Mouse (Mus musculus): Measurements from ENCODE around the gene Zfp358. TPM values are rescaled to one million over a fixed set of nuclear protein-coding genes. Genes with fewer than 3 reads are reported as not detected.

Gene Zfp358
- polyA plus RNA-seq, 1 experiment from 2014 or later = 5.4 TPM

DNA sequence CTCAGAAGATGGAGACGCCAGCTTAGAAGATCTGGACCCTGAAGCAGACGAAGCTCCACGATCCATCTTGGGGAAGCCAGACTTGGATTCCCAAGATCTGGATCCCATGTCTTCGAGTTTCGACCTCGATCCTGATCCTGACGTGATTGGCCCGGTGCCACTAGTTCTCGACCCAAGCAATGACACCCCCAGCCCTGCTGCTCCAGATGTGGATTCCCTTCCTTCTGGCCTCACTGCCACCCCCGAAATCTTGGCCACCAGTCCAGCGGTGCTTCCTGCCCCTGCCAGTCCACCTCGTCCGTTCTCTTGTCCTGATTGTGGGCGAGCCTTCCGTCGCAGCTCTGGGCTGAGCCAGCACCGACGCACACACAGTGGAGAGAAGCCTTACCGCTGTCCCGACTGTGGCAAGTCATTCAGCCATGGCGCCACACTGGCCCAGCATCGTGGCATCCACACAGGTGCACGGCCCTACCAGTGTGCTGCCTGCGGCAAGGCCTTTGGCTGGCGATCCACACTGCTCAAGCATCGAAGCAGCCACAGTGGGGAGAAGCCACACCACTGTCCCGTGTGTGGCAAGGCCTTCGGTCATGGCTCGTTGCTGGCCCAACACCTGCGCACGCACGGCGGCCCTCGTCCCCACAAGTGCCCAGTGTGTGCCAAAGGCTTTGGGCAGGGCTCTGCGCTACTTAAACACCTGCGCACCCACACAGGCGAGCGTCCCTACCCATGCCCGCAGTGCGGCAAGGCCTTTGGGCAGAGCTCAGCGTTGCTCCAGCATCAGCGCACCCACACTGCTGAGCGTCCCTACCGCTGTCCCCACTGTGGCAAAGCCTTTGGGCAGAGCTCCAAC lies 2.9 kb downstream of the Zfp358 start:
- ATAC-seq (ENCODE audit: low read depth) = no peak
- H3K4me1 ChIP-seq (ENCODE audit: control insufficient read depth, low read depth, low read length) = peaks cover 16% of the 10 kb centered on the region
- no peak overlapping the region for H3K4me2 ChIP-seq (ENCODE audit: low read depth, low read length)
- no peaks in the 10 kb centered on the region for H3K9me3 ChIP-seq (replicated peaks; ENCODE audit: control insufficient read depth, low read length)
- no peak overlapping the region for H3K4me3 ChIP-seq (ENCODE audit: low read depth, low read length)
- H3K27ac ChIP-seq (ENCODE audit: low read length) = no peak overlapping the region
- no peak overlapping the region for H3K9ac ChIP-seq (ENCODE audit: low read depth, low read length)
- no peaks in the 10 kb centered on the region; the same call in none of the 2 replicates for H3K27me3 ChIP-seq (ENCODE audit: control insufficient read depth, insufficient read depth, low read depth, low read length)
- WGBS (ENCODE audit: insufficient replicate concordance) = 85% methylated on average over 44 of the region's 44 CpGs
- H3K36me3 ChIP-seq (ENCODE audit: control insufficient read depth, insufficient read depth) = peaks cover 8% of the 10 kb centered on the region

DNA sequence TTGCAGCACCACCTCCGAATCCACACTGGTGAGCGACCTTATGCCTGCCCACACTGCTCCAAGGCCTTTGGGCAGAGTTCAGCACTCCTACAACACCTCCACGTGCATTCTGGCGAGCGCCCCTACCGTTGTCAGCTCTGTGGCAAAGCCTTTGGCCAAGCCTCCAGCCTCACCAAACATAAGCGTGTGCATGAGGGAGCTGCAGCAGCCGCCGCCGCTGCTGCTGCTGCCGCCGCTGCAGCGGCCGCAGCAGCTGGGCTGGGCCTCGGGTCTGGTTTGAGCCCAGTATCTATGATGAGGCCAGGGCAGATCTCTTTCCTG lies 3.5 kb downstream of the Zfp358 start:
- 84% methylated on average over 15 of the region's 15 CpGs for WGBS (ENCODE audit: insufficient replicate concordance)
- Histone ChIP-seq H3K36me3 (ENCODE audit: control insufficient read depth, insufficient read depth) (peaks cover 8% of the 10 kb centered on the region), H3K4me2 (ENCODE audit: low read depth, low read length) (no peak overlapping the region), H3K9ac (ENCODE audit: low read depth, low read length) (no peak overlapping the region), H3K4me1 (ENCODE audit: control insufficient read depth, low read depth, low read length) (peaks cover 22% of the 10 kb centered on the region), H3K9me3 (replicated peaks; ENCODE audit: control insufficient read depth, low read length) (no peaks in the 10 kb centered on the region), H3K27ac (ENCODE audit: low read length) (no peak overlapping the region), H3K4me3 (ENCODE audit: low read depth, low read length) (no peak overlapping the region), H3K27me3 (ENCODE audit: control insufficient read depth, insufficient read depth, low read depth, low read length) (no peaks in the 10 kb centered on the region; the same call in none of the 2 replicates)
- no peak for ATAC-seq (ENCODE audit: low read depth)

DNA sequence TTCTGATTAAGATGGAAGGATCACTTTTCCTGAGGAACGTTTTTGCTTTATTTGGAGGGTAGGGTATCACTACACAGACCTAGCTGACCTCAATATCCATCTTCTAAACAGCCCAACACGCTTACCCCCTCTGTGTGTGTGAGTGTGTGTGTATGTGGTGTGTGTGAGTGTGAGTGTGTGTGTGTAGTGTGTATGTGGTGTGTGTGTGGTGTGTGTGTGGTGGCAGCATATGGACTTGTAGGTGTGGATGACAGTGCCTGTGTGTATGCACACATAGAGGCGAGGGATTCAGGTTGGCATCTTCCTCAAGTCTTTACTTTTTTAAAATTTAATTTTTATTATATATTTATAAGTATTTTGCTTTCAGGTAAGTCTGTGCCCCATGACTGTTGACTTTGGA lies 5.6 kb downstream of the Zfp358 start:
- Histone ChIP-seq H3K27ac (ENCODE audit: low read length) (no peak overlapping the region), H3K36me3 (ENCODE audit: control insufficient read depth, insufficient read depth) (peaks cover 8% of the 10 kb centered on the region), H3K9ac (ENCODE audit: low read depth, low read length) (no peak overlapping the region), H3K4me2 (ENCODE audit: low read depth, low read length) (no peak overlapping the region), H3K4me1 (ENCODE audit: control insufficient read depth, low read depth, low read length) (peaks cover 29% of the 10 kb centered on the region), H3K4me3 (ENCODE audit: low read depth, low read length) (no peak overlapping the region), H3K9me3 (replicated peaks; ENCODE audit: control insufficient read depth, low read length) (no peaks in the 10 kb centered on the region), H3K27me3 (ENCODE audit: control insufficient read depth, insufficient read depth, low read depth, low read length) (no peaks in the 10 kb centered on the region)
- WGBS (ENCODE audit: insufficient replicate concordance) = 77% methylated on average over 3 of the region's 3 CpGs
- ATAC-seq (ENCODE audit: low read depth) = no peak

DNA sequence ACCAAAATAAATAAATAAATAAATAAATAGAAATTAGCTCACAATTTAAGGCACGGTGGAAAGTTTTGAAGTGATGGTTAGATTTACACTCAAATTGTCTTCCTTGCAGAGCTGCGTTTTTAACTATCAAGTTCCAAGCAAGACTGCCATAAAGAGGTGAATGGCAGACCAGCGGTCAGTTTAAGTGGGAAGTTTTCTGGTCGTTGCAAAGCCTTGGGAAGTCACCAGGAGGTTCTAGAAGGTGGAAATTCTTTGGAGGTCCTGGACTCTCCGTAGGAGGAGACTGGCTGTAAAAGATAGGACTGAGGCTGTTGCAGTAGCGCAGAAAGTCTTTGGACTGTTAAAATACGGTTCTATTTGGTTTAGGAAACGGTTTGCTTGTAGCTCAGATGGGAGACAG lies 6.8 kb downstream of the Zfp358 start:
- ATAC-seq (ENCODE audit: low read depth) = no peak; the same call in 1 of the 2 replicates
- peak overlapping the region; percentile 91 for H3K27ac ChIP-seq (ENCODE audit: low read length)
- peak overlapping the region; percentile 89 for H3K9ac ChIP-seq (ENCODE audit: low read depth, low read length)
- peaks cover 20% of the 10 kb centered on the region for H3K4me1 ChIP-seq (ENCODE audit: control insufficient read depth, low read depth, low read length)
- peak overlapping the region; percentile 96 for H3K4me2 ChIP-seq (ENCODE audit: low read depth, low read length)
- peaks cover 8% of the 10 kb centered on the region for H3K36me3 ChIP-seq (ENCODE audit: control insufficient read depth, insufficient read depth)
- H3K9me3 ChIP-seq (replicated peaks; ENCODE audit: control insufficient read depth, low read length) = no peaks in the 10 kb centered on the region
- H3K27me3 ChIP-seq (ENCODE audit: control insufficient read depth, insufficient read depth, low read depth, low read length) = no peaks in the 10 kb centered on the region
- 5% methylated on average over 8 of the region's 8 CpGs for WGBS (ENCODE audit: insufficient replicate concordance)
- peak overlapping the region; percentile 81 for H3K4me3 ChIP-seq (ENCODE audit: low read depth, low read length)

DNA sequence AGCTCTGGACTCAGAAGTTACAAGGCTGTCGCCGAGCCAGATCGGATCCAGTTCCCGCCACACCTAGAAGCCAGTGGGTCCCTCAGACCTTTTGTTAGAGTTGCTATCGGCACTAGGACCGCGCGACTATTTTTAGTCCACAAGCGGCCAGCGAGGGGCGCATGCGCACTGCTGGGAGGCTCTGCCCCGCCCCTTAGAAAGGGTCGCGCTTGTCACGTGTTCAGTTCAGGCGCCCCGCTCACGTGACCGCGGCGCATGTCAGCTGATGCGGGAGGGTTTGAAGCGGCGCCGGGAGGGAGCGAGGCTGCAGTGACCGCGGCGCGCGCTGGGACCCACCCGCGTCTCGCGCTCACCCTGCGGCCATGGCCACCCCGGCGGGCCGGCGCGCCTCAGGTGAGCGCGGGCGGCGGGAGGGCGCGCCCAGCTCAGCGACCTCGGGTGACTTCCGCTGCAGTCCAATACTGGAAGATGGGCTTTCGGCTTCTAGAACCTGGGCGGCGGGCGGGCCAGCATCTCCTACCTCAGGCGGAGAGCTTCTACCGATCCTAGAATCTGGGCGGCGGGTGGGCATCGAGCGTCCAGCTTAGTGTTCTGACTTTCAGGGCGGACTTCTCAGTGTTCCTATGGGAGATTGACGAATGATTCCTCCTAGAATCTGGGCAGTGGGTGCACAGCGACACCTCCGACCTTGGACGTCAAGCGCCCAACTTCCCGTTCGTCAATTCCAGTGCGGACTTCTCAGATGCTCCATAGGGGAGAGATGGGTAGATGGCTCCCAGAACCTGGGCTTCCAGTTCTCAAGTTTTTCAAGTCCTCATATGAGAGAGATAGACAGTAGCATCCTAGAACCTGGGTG lies 7.5 kb downstream of the Zfp358 start, which contains the start of gene Mcoln1:
Mcoln1 (plus strand) TSS at position 223 of the 856 bp plus-strand sequence.
- Histone ChIP-seq H3K27me3 (ENCODE audit: control insufficient read depth, insufficient read depth, low read depth, low read length) (no peaks in the 10 kb centered on the region), H3K27ac (ENCODE audit: low read length) (peak within 1 kb of the TSS; percentile 91), H3K9me3 (replicated peaks; ENCODE audit: control insufficient read depth, low read length) (no peaks in the 10 kb centered on the region), H3K9ac (ENCODE audit: low read depth, low read length) (peak within 1 kb of the TSS; percentile 89), H3K4me1 (ENCODE audit: control insufficient read depth, low read depth, low read length) (peaks cover 20% of the 10 kb centered on the region), H3K4me3 (ENCODE audit: low read depth, low read length) (peak within 1 kb of the TSS; percentile 81), H3K4me2 (ENCODE audit: low read depth, low read length) (peak within 1 kb of the TSS; percentile 96), H3K36me3 (ENCODE audit: control insufficient read depth, insufficient read depth) (peaks cover 8% of the 10 kb centered on the region)
- under 1% methylated on average over 70 of the region's 70 CpGs for WGBS (ENCODE audit: insufficient replicate concordance)
- peak; percentile 94 for ATAC-seq (ENCODE audit: low read depth)

DNA sequence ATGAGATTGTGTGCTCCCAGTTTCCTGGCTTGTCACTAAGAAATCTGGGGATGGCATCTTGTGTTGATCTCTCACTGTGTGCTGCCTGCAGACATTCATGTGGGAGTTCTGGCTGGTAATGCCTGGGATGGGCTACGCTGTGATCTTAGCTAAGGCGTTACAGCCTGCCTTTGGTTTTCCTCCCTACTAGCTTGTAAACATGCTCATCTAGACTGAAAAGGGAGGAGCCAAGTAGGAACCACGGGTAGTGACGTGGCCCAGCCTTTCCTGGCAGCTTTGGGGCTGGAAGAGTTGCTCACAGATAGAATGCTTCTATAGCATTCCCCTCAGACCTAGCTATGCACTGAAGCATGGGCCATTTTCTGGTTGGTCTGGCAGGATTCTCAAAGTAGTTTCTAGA lies 9.3 kb downstream of the Zfp358 start:
- no peak overlapping the region for H3K4me2 ChIP-seq (ENCODE audit: low read depth, low read length)
- H3K36me3 ChIP-seq (ENCODE audit: control insufficient read depth, insufficient read depth) = no peaks in the 10 kb centered on the region; the same call in 1 of the 2 replicates
- H3K9ac ChIP-seq (ENCODE audit: low read depth, low read length) = no peak overlapping the region
- 47% methylated on average over 4 of the region's 4 CpGs for WGBS (ENCODE audit: insufficient replicate concordance)
- peaks cover 20% of the 10 kb centered on the region for H3K4me1 ChIP-seq (ENCODE audit: control insufficient read depth, low read depth, low read length)
- no peak for ATAC-seq (ENCODE audit: low read depth)
- H3K4me3 ChIP-seq (ENCODE audit: low read depth, low read length) = no peak overlapping the region
- no peaks in the 10 kb centered on the region for H3K9me3 ChIP-seq (replicated peaks; ENCODE audit: control insufficient read depth, low read length)
- H3K27ac ChIP-seq (ENCODE audit: low read length) = peak overlapping the region; percentile 11; the same call in 1 of the 2 replicates
- H3K27me3 ChIP-seq (ENCODE audit: control insufficient read depth, insufficient read depth, low read depth, low read length) = no peaks in the 10 kb centered on the region

DNA sequence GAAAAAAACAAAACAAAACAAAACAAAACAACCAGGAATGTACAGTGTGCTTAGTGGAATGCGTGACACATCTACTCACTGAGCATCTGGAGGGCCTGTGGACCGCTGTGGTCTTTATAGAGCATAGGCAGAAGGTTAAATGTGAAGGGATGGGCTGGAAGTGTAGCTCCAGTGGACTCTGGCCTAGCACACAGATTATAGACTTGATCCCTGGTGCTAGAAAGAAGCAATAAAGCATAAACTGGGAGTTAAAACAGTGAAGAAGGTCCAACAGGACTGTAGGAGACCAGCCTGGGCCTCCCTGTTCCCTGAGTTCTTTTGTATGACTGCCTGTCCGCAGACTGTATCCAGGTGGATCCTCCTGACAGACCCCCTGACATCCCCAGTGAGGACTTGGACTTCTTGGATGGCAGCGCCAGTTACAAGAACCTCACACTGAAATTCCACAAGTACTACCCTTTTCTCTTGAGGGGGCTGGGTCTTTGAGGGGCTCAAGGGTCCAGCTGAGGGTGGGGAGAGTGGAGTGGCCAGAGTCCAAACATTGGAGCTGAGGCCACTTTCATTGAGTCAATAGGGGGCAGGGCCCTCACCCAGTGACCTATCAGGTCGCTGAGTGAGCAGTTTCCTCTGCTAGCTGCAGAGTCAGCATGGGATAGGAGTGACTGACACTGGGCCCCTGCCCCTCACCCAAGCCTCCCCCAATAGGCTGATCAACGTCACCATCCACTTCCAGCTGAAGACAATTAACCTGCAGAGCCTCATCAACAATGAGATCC lies 15.2 kb downstream of the Zfp358 start:
- 60% methylated on average over 6 of the region's 6 CpGs for whole genome bisulfite sequencing (ENCODE audit: insufficient replicate concordance)
- no peaks in the 10 kb centered on the region for H3K4me1 ChIP-seq (ENCODE audit: control insufficient read depth, low read depth, low read length)
- no peak overlapping the region for H3K4me3 ChIP-seq (ENCODE audit: low read depth, low read length)
- H3K4me2 ChIP-seq (ENCODE audit: low read depth, low read length) = no peak overlapping the region
- no peak overlapping the region for H3K9ac ChIP-seq (ENCODE audit: low read depth, low read length)
- H3K9me3 ChIP-seq (replicated peaks; ENCODE audit: control insufficient read depth, low read length) = no peaks in the 10 kb centered on the region
- peaks cover 4% of the 10 kb centered on the region for H3K36me3 ChIP-seq (ENCODE audit: control insufficient read depth, insufficient read depth)
- peak; percentile 57 for ATAC-seq (ENCODE audit: low read depth)
- H3K27me3 ChIP-seq (ENCODE audit: control insufficient read depth, insufficient read depth, low read depth, low read length) = no peaks in the 10 kb centered on the region
- H3K27ac ChIP-seq (ENCODE audit: low read length) = no peak overlapping the region

DNA sequence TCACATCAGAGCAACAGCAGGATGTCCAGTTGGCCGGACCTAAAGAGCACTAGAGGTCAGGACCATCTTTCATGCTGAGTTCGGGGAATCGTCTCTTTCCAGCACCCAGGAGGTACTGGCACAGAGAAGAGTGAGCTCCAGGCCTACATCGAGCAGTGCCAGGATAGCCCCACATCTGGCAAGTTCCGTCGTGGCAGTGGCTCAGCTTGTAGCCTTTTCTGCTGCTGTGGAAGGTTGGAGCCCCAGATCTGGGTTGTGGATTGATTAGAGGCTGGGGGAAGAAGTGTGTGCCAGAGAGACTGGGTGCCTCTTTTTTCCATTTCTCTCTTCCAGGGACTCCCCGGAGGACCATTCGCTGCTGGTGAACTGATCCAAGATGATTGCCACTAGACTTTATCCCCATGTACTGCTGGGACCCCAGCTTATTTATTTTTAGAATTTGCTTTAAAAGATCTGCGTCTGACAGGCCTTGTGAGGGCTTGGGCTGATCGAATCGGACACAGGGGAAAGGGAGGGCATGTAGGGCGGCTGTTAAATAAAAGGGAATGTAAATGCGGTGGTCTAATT lies 21.8 kb downstream of the Zfp358 start:
- no peaks in the 10 kb centered on the region for H3K9me3 ChIP-seq (replicated peaks; ENCODE audit: control insufficient read depth, low read length)
- peak overlapping the region; percentile 95 for H3K4me2 ChIP-seq (ENCODE audit: low read depth, low read length)
- H3K27me3 ChIP-seq (ENCODE audit: control insufficient read depth, insufficient read depth, low read depth, low read length) = no peaks in the 10 kb centered on the region
- 31% methylated on average over 13 of the region's 13 CpGs for WGBS (ENCODE audit: insufficient replicate concordance)
- no peak overlapping the region for H3K27ac ChIP-seq (ENCODE audit: low read length)
- no peaks in the 10 kb centered on the region; the same call in 1 of the 2 replicates for H3K36me3 ChIP-seq (ENCODE audit: control insufficient read depth, insufficient read depth)
- no peak for ATAC-seq (ENCODE audit: low read depth)
- peak overlapping the region; percentile 91 for H3K4me3 ChIP-seq (ENCODE audit: low read depth, low read length)
- peaks cover 22% of the 10 kb centered on the region for H3K4me1 ChIP-seq (ENCODE audit: control insufficient read depth, low read depth, low read length)
- H3K9ac ChIP-seq (ENCODE audit: low read depth, low read length) = peak overlapping the region; percentile 30; the same call in 1 of the 2 replicates

Measured in liver, embryonic 16.5 days (tissue).